Mouse (Mus musculus): ENCODE measurements around the gene Gpx8.

GRCm38 (mm10) chr13:113000576-113001318 lies 45.5 kb downstream of the Gpx8 start:
- TF ChIP-seq CTCF (conservative IDR thresholded peaks at IDR 0.05; ENCODE audit: low read length) = no peak
- TF ChIP-seq POU5F1 (IDR thresholded peaks at IDR 0.05; ENCODE audit: borderline replicate concordance, low read length) = no peak

All from E14TG2a.4 (cell line).